Mouse (Mus musculus) forebrain, postnatal 0 days (tissue): ENCODE results near the gene Adgrl4. TPM values are rescaled to one million over a fixed set of nuclear protein-coding genes. Genes with fewer than 3 reads are reported as not detected.
A peak's percentile ranks its signal among the peaks of the same experiment; 100 is the strongest.

Experiments
- ATAC-seq: fragments of 200-750 bp; cut with Nextera tagmentation; 2 replicates; pipeline ENCODE4 v1.8.0; 2017; ENCODE audit warnings: mild to moderate bottlenecking, moderate library complexity
- DNase-seq: peaks from one replicate; pipeline ENCODE4 v3.0.0-alpha.2; 2015
- H3K27ac ChIP-seq: fragments of 300-500 bp; sonication (generic); 2 replicates; pipeline ENCODE4 v1.5.1; 2014; ENCODE audit warnings: low read depth, mild to moderate bottlenecking, antibody characterized with exemption, low read length, moderate library complexity, mixed read lengths
- H3K27me3 ChIP-seq: fragments of 300-500 bp; sonication (generic); 2 replicates; pipeline ENCODE4 v1.6.1; 2014; ENCODE audit warnings: mild to moderate bottlenecking, low read length, mixed read lengths; ENCODE audit not compliant: insufficient read depth
- H3K36me3 ChIP-seq: fragments of 300-500 bp; sonication (generic); 2 replicates; pipeline ENCODE4 v1.6.1; 2014; ENCODE audit warnings: mild to moderate bottlenecking, moderate library complexity; ENCODE audit not compliant: insufficient read depth
- H3K4me1 ChIP-seq: fragments of 300-500 bp; sonication (generic); 2 replicates; pipeline ENCODE4 v1.6.1; 2014; ENCODE audit warnings: antibody characterized with exemption; ENCODE audit not compliant: insufficient read depth
- H3K4me2 ChIP-seq: fragments of 300-500 bp; sonication (generic); 2 replicates; pipeline ENCODE4 v1.6.1; 2014; ENCODE audit warnings: low read depth, mild to moderate bottlenecking, moderate library complexity
- H3K4me3 ChIP-seq: fragments of 300-500 bp; sonication (generic); 2 replicates; pipeline ENCODE4 v1.5.1; 2014; ENCODE audit warnings: low read depth, low read length, mixed read lengths
- H3K9ac ChIP-seq: fragments of 300-500 bp; sonication (generic); 2 replicates; pipeline ENCODE4 v1.6.1; 2014; ENCODE audit warnings: mild to moderate bottlenecking
- H3K9me3 ChIP-seq: fragments of 300-500 bp; sonication (generic); 2 replicates; pipeline ENCODE4 v1.6.1; 2016; ENCODE audit warnings: low read length
- CTCF ChIP-seq: sonication (generic); IDR thresholded peaks from 2 replicates; pipeline ENCODE4 v1.5.1; 2016; ENCODE audit warnings: antibody characterized with exemption, control low read depth, low read depth
- WGBS: fragments of 180-500 bp; shearing (Covaris S2); extraction: QIAGEN DNeasy Blood & Tissue Kit; methylation state at CpG from one replicate; pipeline ENCODE4 v1.1.7; 2014; 5-methylcytosine and 5-hydroxymethylcytosine counted together
- polyA plus RNA-seq: library from polyadenylated mRNA; unstranded; fragments of >200 nt; fragmentation: Nextera tagmentation; extraction: Ambion mirVana; gene quantifications from 2 replicates; pipeline ENCODE4 v1.2.1, GENCODE M21; 2015
- total RNA-seq: library from RNA; depleted of rRNA; stranded (reverse); fragments of >200 nt; gene quantifications from 2 replicates; pipeline ENCODE4 v1.2.3, GENCODE M21; 2014

Adgrl4 gene
- total and polyA plus RNA-seq, 2 experiments from 2014 or later: 11.9 to 31.7 TPM

- H3K27ac ChIP-seq: no peak overlapping the region
- 94% methylated on average over 4 of the region's 4 CpGs for WGBS
- H3K27me3 ChIP-seq: no peaks in the 10 kb centered on the region
- no peaks in the 10 kb centered on the region for H3K36me3 ChIP-seq
- H3K9ac ChIP-seq: no peak overlapping the region
- no peak for TF ChIP-seq CTCF
- no peak overlapping the region for H3K4me3 ChIP-seq
- DNase-seq (no peak), ATAC-seq (no peak)
- H3K4me2 ChIP-seq: no peak overlapping the region
- H3K4me1 ChIP-seq: no peaks in the 10 kb centered on the region
- no peaks in the 10 kb centered on the region for H3K9me3 ChIP-seq
These were observed 51.2 kb downstream of the Adgrl4 start for GRCm38 (mm10) chr3:151488853-151489252.

- WGBS: 97% methylated on average over 3 of the region's 3 CpGs
These were observed 67.9 kb downstream of the Adgrl4 start for GRCm38 (mm10) chr3:151505606-151506005.

GRCm38 (mm10) chr3:151511184-151511583, 73.5 kb downstream of the Adgrl4 start:
- TF ChIP-seq CTCF: no peak
- WGBS: 93% methylated on average over 5 of the region's 5 CpGs
- no peak overlapping the region for H3K9ac ChIP-seq
- H3K4me2 ChIP-seq: no peak overlapping the region
- no peaks in the 10 kb centered on the region for H3K4me1 ChIP-seq
- no peak overlapping the region for H3K27ac ChIP-seq
- ATAC-seq (no peak), DNase-seq (no peak)
- H3K27me3 ChIP-seq: no peaks in the 10 kb centered on the region
- H3K9me3 ChIP-seq: no peaks in the 10 kb centered on the region
- no peak overlapping the region for H3K4me3 ChIP-seq
- no peaks in the 10 kb centered on the region for H3K36me3 ChIP-seq

More at GRCm38 (mm10) chr3:151505606-151506005, 67.9 kb downstream of the Adgrl4 start:
- Histone ChIP-seq H3K27ac (no peak overlapping the region), H3K27me3 (no peaks in the 10 kb centered on the region), H3K36me3 (no peaks in the 10 kb centered on the region), H3K4me1 (no peaks in the 10 kb centered on the region), H3K9ac (no peak overlapping the region), H3K9me3 (no peaks in the 10 kb centered on the region), H3K4me3 (no peak overlapping the region), H3K4me2 (no peak overlapping the region)
- DNase-seq: no peak
- ATAC-seq: no peak
- TF ChIP-seq CTCF: no peak

GRCm38 (mm10) chr3:151547182-151547581, 109.5 kb downstream of the Adgrl4 start:
- no peaks in the 10 kb centered on the region for H3K36me3 ChIP-seq
- whole genome bisulfite sequencing: 98% methylated on average over 3 of the region's 3 CpGs
- no peak for ATAC-seq
- TF ChIP-seq CTCF: no peak
- H3K4me2 ChIP-seq: no peak overlapping the region
- no peak overlapping the region for H3K4me3 ChIP-seq
- H3K9me3 ChIP-seq: no peaks in the 10 kb centered on the region
- H3K4me1 ChIP-seq: no peaks in the 10 kb centered on the region; the same call in 1 of the 2 replicates
- no peak overlapping the region for H3K27ac ChIP-seq
- H3K27me3 ChIP-seq: no peaks in the 10 kb centered on the region
- DNase-seq: no peak
- no peak overlapping the region for H3K9ac ChIP-seq

- H3K36me3 ChIP-seq: no peaks in the 10 kb centered on the region
- 19% methylated on average over 5 of the region's 5 CpGs for WGBS
- no peak overlapping the region for H3K4me3 ChIP-seq
- H3K4me2 ChIP-seq: no peak overlapping the region
- H3K27ac ChIP-seq: no peak overlapping the region
- H3K9ac ChIP-seq: no peak overlapping the region
- DNase-seq: peak; percentile 59
- no peaks in the 10 kb centered on the region for H3K9me3 ChIP-seq
- no peak for TF ChIP-seq CTCF
- H3K27me3 ChIP-seq: no peaks in the 10 kb centered on the region
- ATAC-seq: peak; percentile 94
- H3K4me1 ChIP-seq: no peaks in the 10 kb centered on the region; the same call in 1 of the 2 replicates
These were observed 113.3 kb downstream of the Adgrl4 start for GRCm38 (mm10) chr3:151551002-151551401.

GRCm38 (mm10) chr3:151556635-151557034, 118.9 kb downstream of the Adgrl4 start:
- no peak for TF ChIP-seq CTCF
- DNase-seq (no peak), ATAC-seq (no peak)
- H3K9ac ChIP-seq: no peak overlapping the region
- no peaks in the 10 kb centered on the region for H3K4me1 ChIP-seq
- H3K27ac ChIP-seq: no peak overlapping the region
- H3K4me3 ChIP-seq: no peak overlapping the region
- 91% methylated on average over 2 of the region's 2 CpGs for WGBS
- no peaks in the 10 kb centered on the region for H3K9me3 ChIP-seq
- no peaks in the 10 kb centered on the region for H3K27me3 ChIP-seq
- no peak overlapping the region for H3K4me2 ChIP-seq
- no peaks in the 10 kb centered on the region for H3K36me3 ChIP-seq

GRCm38 (mm10) chr3:151557125-151557524, 119.4 kb downstream of the Adgrl4 start:
- Histone ChIP-seq H3K9me3 (no peaks in the 10 kb centered on the region), H3K27ac (no peak overlapping the region), H3K9ac (no peak overlapping the region), H3K4me3 (no peak overlapping the region), H3K36me3 (no peaks in the 10 kb centered on the region), H3K4me2 (no peak overlapping the region), H3K27me3 (no peaks in the 10 kb centered on the region), H3K4me1 (no peaks in the 10 kb centered on the region)
- ATAC-seq (no peak), DNase-seq (no peak)
- TF ChIP-seq CTCF: no peak
- 83% methylated on average over 2 of the region's 2 CpGs for WGBS
